ENCODE assay signal across 23 mouse cellular contexts in genomic region chr8:34678879-34679278, GRCm38 (mm10).
"Had no signal": no experiment of that assay in that cellular context is flagged by ENCODE, and none has a peak within 500 bp of the region (broad histone marks: within the 10 kb centered on the region; RNA-seq: fewer than 3 reads in every experiment).

No protein-coding gene starts in this region.

- H3K4me3 ChIP-seq: heart, embryonic 12.5 days; hindbrain, embryonic 12.5 days; hindbrain, embryonic 15.5 days; kidney, embryonic 15.5 days; limb, embryonic 13.5 days; limb, embryonic 15.5 days; liver, embryonic 12.5 days had no signal

- DNase-seq: gastrocnemius, postnatal 14 days; gastrocnemius, postnatal 36 days; heart, adult 18-20 months; heart, postnatal 10 days; kidney, adult 11 months; kidney, adult 2 months; kidney, adult 9 months; kidney, postnatal 14 days; kidney, postnatal 36 days; layer of hippocampus, adult 9-11 months; layer of hippocampus, postnatal 36 days; left cerebral cortex, postnatal 4 days had no signal

- H3K4me1 ChIP-seq: liver, embryonic 12.5 days had no signal

- H3K27ac ChIP-seq: hindbrain, postnatal 0 days; kidney, postnatal 0 days; limb, embryonic 13.5 days; limb, embryonic 15.5 days; liver, embryonic 12.5 days; liver, embryonic 14.5 days had no signal

- H3K36me3 ChIP-seq: heart, embryonic 12.5 days; hindbrain, embryonic 12.5 days; hindbrain, embryonic 15.5 days; kidney, embryonic 15.5 days; limb, embryonic 13.5 days; limb, embryonic 15.5 days; liver, embryonic 12.5 days had no signal

- ATAC-seq: intestine, embryonic 16.5 days; liver, embryonic 12.5 days had no signal

- H3K9me3 ChIP-seq: heart, embryonic 12.5 days; hindbrain, embryonic 12.5 days; hindbrain, embryonic 15.5 days; kidney, embryonic 15.5 days; limb, embryonic 13.5 days; limb, embryonic 15.5 days; liver, embryonic 12.5 days had no signal

- H3K9ac ChIP-seq: heart, embryonic 12.5 days; hindbrain, embryonic 12.5 days; hindbrain, embryonic 15.5 days; kidney, embryonic 15.5 days; limb, embryonic 13.5 days; limb, embryonic 15.5 days; liver, embryonic 12.5 days; liver, embryonic 14.5 days had no signal

- H3K27me3 ChIP-seq: heart, embryonic 12.5 days; hindbrain, embryonic 15.5 days; limb, embryonic 13.5 days; limb, embryonic 15.5 days had no signal

- H3K4me2 ChIP-seq: heart, embryonic 12.5 days; hindbrain, embryonic 12.5 days; kidney, embryonic 15.5 days; limb, embryonic 13.5 days; limb, embryonic 15.5 days; liver, embryonic 12.5 days had no signal
